Mouse (Mus musculus): ENCODE data around the gene Dclk1. TPM values are rescaled to one million over a fixed set of nuclear protein-coding genes. Genes with fewer than 3 reads are reported as not detected.

The Dclk1 gene
- total and polyA plus RNA-seq, 3 experiments: 1.2 to 5.6 (median 3.6) TPM

GRCm38 (mm10) chr3:55277829-55278228 is 35.7 kb downstream of the Dclk1 start:
- Histone ChIP-seq H3K9ac (ENCODE audit: low read depth, low read length) (no peak overlapping the region), H3K27ac (no peak overlapping the region), H3K4me3 (no peak overlapping the region), H3K79me2 (replicated peaks; ENCODE audit: control insufficient read depth, insufficient read depth, low read length) (no peaks in the 10 kb centered on the region), H3K36me3 (ENCODE audit: control insufficient read depth, insufficient read depth, low read length) (no peaks in the 10 kb centered on the region), H3K27me3 (ENCODE audit: control insufficient read depth, insufficient read depth, low read length) (no peaks in the 10 kb centered on the region), H3K4me1 (ENCODE audit: control insufficient read depth, insufficient read depth, low read length) (no peaks in the 10 kb centered on the region)
- TF ChIP-seq POLR2A (IDR thresholded peaks at IDR 0.05; ENCODE audit: insufficient read depth, low read depth, low read length) (no peak), CTCF (IDR thresholded peaks at IDR 0.05) (no peak), EP300 (IDR thresholded peaks at IDR 0.05; ENCODE audit: insufficient read depth, low read depth, low read length) (no peak)
- intact Hi-C loops (cut with DNase I): no loop called here
- 59% methylated on average over 1 of the region's 1 CpGs for WGBS
- DNase-seq: no peak

GRCm38 (mm10) chr3:55279923-55280322 is 37.8 kb downstream of the Dclk1 start:
- Histone ChIP-seq H3K9ac (ENCODE audit: low read depth, low read length) (no peak overlapping the region), H3K4me1 (ENCODE audit: control insufficient read depth, insufficient read depth, low read length) (no peaks in the 10 kb centered on the region), H3K27me3 (ENCODE audit: control insufficient read depth, insufficient read depth, low read length) (no peaks in the 10 kb centered on the region), H3K27ac (no peak overlapping the region), H3K4me3 (no peak overlapping the region), H3K36me3 (ENCODE audit: control insufficient read depth, insufficient read depth, low read length) (no peaks in the 10 kb centered on the region), H3K79me2 (replicated peaks; ENCODE audit: control insufficient read depth, insufficient read depth, low read length) (no peaks in the 10 kb centered on the region)
- TF ChIP-seq POLR2A (IDR thresholded peaks at IDR 0.05; ENCODE audit: insufficient read depth, low read depth, low read length) (no peak), CTCF (IDR thresholded peaks at IDR 0.05) (no peak), EP300 (IDR thresholded peaks at IDR 0.05; ENCODE audit: insufficient read depth, low read depth, low read length) (no peak)
- intact Hi-C loops (cut with DNase I): no loop called here
- WGBS: 82% methylated on average over 4 of the region's 4 CpGs
- no peak for DNase-seq

- intact Hi-C loops (cut with DNase I): no loop called here
- no peak for TF ChIP-seq EP300 (IDR thresholded peaks at IDR 0.05; ENCODE audit: insufficient read depth, low read depth, low read length)
- no peak for TF ChIP-seq POLR2A (IDR thresholded peaks at IDR 0.05; ENCODE audit: insufficient read depth, low read depth, low read length)
- no peak for TF ChIP-seq CTCF (IDR thresholded peaks at IDR 0.05)
- Histone ChIP-seq H3K27ac (no peak overlapping the region), H3K9ac (ENCODE audit: low read depth, low read length) (no peak overlapping the region), H3K4me3 (no peak overlapping the region), H3K27me3 (ENCODE audit: control insufficient read depth, insufficient read depth, low read length) (no peaks in the 10 kb centered on the region), H3K79me2 (replicated peaks; ENCODE audit: control insufficient read depth, insufficient read depth, low read length) (no peaks in the 10 kb centered on the region), H3K36me3 (ENCODE audit: control insufficient read depth, insufficient read depth, low read length) (no peaks in the 10 kb centered on the region), H3K4me1 (ENCODE audit: control insufficient read depth, insufficient read depth, low read length) (no peaks in the 10 kb centered on the region)
- no peak for DNase-seq
Measured at GRCm38 (mm10) chr3:55280471-55280870, 38.3 kb downstream of the Dclk1 start.

GRCm38 (mm10) chr3:55284215-55284614 is 42.1 kb downstream of the Dclk1 start:
- no peaks in the 10 kb centered on the region for H3K36me3 ChIP-seq (ENCODE audit: control insufficient read depth, insufficient read depth, low read length)
- DNase-seq: no peak
- H3K27ac ChIP-seq: no peak overlapping the region
- no peak overlapping the region for H3K4me3 ChIP-seq
- H3K27me3 ChIP-seq (ENCODE audit: control insufficient read depth, insufficient read depth, low read length): no peaks in the 10 kb centered on the region
- no peaks in the 10 kb centered on the region for H3K79me2 ChIP-seq (replicated peaks; ENCODE audit: control insufficient read depth, insufficient read depth, low read length)
- no peak overlapping the region for H3K9ac ChIP-seq (ENCODE audit: low read depth, low read length)
- TF ChIP-seq POLR2A (IDR thresholded peaks at IDR 0.05; ENCODE audit: insufficient read depth, low read depth, low read length): no peak
- TF ChIP-seq CTCF (IDR thresholded peaks at IDR 0.05): no peak
- intact Hi-C loops (cut with DNase I): no loop called here
- H3K4me1 ChIP-seq (ENCODE audit: control insufficient read depth, insufficient read depth, low read length): no peaks in the 10 kb centered on the region
- WGBS: 43% methylated on average over 3 of the region's 3 CpGs

- Histone ChIP-seq H3K4me1 (ENCODE audit: control insufficient read depth, insufficient read depth, low read length) (no peaks in the 10 kb centered on the region; the same call in 1 of the 2 replicates), H3K27ac (no peak overlapping the region), H3K36me3 (ENCODE audit: control insufficient read depth, insufficient read depth, low read length) (no peaks in the 10 kb centered on the region), H3K27me3 (ENCODE audit: control insufficient read depth, insufficient read depth, low read length) (no peaks in the 10 kb centered on the region), H3K4me3 (no peak overlapping the region), H3K9ac (ENCODE audit: low read depth, low read length) (no peak overlapping the region), H3K79me2 (replicated peaks; ENCODE audit: control insufficient read depth, insufficient read depth, low read length) (no peaks in the 10 kb centered on the region)
- intact Hi-C loops (cut with DNase I): no loop called here
- 48% methylated on average over 4 of the region's 4 CpGs for WGBS
- no peak for DNase-seq
- no peak for TF ChIP-seq POLR2A (IDR thresholded peaks at IDR 0.05; ENCODE audit: insufficient read depth, low read depth, low read length)
- no peak for TF ChIP-seq EP300 (IDR thresholded peaks at IDR 0.05; ENCODE audit: insufficient read depth, low read depth, low read length)
- no peak for TF ChIP-seq CTCF (IDR thresholded peaks at IDR 0.05)
Measured at GRCm38 (mm10) chr3:55288726-55289125, 46.6 kb downstream of the Dclk1 start.

GRCm38 (mm10) chr3:55291964-55292363 is 49.8 kb downstream of the Dclk1 start:
- no peak for DNase-seq
- H3K79me2 ChIP-seq (replicated peaks; ENCODE audit: control insufficient read depth, insufficient read depth, low read length): no peaks in the 10 kb centered on the region
- intact Hi-C loops (cut with DNase I): no loop called here
- H3K4me1 ChIP-seq (ENCODE audit: control insufficient read depth, insufficient read depth, low read length): no peaks in the 10 kb centered on the region; the same call in 1 of the 2 replicates
- TF ChIP-seq CTCF (IDR thresholded peaks at IDR 0.05): no peak
- no peak for TF ChIP-seq POLR2A (IDR thresholded peaks at IDR 0.05; ENCODE audit: insufficient read depth, low read depth, low read length)
- TF ChIP-seq EP300 (IDR thresholded peaks at IDR 0.05; ENCODE audit: insufficient read depth, low read depth, low read length): no peak
- H3K36me3 ChIP-seq (ENCODE audit: control insufficient read depth, insufficient read depth, low read length): no peaks in the 10 kb centered on the region
- H3K4me3 ChIP-seq: no peak overlapping the region
- 84% methylated on average over 4 of the region's 4 CpGs for WGBS
- no peak overlapping the region for H3K27ac ChIP-seq
- no peak overlapping the region for H3K9ac ChIP-seq (ENCODE audit: low read depth, low read length)
- no peaks in the 10 kb centered on the region for H3K27me3 ChIP-seq (ENCODE audit: control insufficient read depth, insufficient read depth, low read length)

Measured in heart, adult 2 months (tissue).